Mouse (Mus musculus) telencephalon, adult 2 months (tissue): Measurements from ENCODE around the gene Rell1.
"Not testable (repeated sequence)": the region's sequence is repeated elsewhere in the genome, so short reads cannot be mapped to it uniquely, and the experiment has no call there.

ENCODE experiments used
- DNase-seq: peaks from one replicate; pipeline ENCODE4 v3.0.0-alpha.2; 2011; ENCODE audit warnings: low read depth, low spot score

Gene Rell1

DNA sequence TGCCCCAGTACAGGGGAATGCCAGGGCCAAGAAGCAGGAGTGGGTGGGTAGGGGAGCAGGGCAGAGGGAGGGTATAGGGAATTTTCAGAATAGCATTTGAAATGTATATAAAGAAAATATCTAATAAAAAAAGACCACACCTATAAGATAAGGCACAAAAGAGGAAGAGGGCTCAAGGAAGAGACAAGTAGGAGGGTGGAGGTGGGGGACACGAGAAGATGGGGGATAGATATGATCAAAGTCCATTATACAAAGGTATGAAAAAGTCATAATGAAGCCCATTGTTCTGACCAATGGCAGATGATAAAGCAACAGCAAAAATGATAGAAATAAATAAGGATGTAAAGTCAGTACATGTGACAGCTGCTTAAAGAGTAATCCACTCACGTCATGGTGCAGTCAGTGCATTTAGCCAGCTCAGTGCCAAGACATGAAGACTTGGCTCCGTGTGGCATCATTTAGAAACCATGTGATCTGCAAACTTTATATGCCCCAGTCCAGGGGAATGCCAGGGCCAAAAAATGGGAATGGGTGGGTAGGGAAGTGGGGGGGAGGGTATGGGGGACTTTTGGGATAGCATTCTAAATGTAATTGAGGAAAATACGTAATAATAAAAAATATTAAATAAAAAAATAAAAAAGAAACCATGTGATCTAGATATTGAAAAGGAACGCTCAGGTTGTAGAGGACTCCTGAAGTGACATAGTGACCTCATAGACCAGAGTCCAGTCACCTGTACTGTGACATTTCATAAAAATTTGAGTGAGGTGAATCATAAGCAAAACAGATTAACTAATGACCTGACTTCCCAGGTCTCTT, 71.5 kb downstream of the Rell1 start:
- DNase-seq: not testable (repeated sequence)

DNA sequence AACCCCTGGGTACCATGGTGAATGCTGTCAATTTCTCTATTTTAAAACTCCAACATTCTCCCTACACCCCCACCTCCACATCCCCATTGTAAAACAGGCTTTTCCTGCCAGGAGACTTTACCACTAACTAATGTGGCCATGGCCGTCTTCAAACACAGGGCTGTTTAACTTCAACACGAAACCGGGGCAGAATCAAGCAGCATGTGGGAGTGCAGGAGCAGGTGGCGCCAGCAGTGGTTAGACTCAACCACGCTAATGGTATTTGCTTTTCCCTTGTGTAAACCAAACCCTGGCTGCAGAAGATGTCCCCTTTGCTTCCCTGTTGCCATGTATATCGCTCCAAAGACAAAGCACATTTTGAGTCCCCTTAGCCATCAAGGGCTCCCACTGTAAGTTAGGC, 76.8 kb downstream of the Rell1 start:
- DNase-seq: no peak

DNA sequence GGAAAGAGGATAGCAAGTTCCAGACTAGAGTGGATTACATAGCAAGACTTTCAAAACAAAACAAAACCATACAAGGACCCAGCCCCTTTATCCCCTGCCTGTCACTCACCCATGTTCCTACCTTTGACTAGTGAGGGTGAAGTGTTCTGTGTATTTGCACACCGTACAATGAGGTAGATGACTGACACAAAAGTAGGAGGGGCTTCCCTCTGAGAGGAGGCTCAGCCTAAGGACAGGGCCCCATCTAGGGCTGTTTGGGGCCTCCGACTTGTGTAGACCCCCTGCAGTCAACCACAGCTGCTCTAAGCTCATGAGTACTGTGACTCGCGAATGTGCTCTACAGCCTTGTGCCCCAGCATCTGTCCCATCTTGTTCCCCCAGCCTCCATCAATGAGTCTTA, 77.5 kb downstream of the Rell1 start:
- no peak for DNase-seq

DNA sequence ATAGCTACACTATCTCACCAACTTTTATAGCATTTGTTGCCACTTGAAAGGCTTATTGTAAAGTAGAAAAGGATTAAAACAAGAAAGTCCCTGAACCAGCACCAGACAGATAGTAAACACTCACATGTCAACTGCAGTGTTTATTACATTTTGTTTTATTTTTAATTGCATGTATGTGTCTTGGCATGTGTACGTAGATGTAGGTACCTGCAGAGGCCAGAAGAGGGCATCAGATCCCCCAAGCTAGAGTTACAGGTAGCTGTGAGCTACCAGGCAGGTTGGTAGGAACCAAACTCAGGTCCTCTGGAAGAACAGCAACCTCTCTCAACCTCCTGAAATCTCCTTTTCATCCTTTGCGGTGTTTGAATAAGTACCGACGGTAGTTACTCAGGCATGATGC, 81.6 kb downstream of the Rell1 start:
- no peak for DNase-seq

DNA sequence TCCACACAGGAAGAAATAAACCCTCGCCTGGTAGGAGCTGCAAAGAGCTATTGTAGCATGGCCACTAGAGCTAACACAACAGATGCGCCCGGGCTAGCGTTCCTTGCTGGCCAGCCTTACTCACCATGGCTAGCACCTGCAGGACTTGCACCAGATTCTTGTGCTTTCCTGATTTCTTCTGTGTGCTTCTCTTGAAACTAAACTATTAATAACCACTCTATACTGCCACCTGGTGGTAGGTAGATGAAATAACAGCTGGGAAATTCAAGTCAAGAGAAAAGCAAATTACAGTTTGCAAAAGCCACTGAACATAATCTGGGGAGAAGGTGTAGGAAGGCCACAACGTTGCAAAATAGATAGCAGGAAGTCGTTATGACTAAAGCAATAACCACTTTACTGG, 82.0 kb downstream of the Rell1 start:
- DNase-seq: no peak

DNA sequence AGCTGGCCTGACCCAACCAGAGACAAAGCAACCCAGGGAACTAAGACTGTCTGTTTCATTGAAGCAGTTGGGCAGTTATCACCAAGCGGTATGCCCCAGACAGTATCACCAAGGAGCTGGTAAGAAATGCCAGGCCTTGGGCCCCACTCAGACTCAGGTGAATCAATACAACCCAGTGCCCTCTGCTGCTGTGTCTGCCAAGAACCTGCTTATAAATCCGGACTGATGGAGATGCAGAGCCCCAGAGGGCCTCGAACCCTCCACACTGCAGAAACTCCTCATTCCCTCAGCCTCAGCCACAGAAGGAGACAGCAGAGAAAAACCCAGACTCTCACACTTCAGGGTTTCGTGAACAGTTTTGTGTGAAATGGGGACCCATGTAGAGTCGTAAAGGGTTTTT, 82.4 kb downstream of the Rell1 start:
- DNase-seq: no peak

DNA sequence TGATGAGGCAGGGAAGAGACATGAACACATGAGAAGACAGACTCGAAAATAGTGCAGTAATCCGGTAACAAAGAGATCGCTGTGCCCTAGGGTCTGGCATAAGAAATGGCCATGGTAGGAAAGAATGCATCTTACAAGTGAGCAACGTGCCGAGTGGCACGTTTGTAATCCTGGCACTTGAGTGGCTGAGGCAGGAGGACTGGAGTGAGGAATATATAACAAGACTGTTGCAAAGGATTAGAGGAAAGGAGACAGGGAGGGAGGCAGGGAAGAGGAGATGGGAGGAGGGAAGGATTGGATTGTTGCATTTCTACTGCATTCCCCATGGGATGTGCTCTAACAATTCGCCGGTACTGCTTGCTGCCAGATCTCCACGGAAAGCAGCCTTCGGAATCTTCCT, 89.7 kb downstream of the Rell1 start:
- no peak for DNase-seq

DNA sequence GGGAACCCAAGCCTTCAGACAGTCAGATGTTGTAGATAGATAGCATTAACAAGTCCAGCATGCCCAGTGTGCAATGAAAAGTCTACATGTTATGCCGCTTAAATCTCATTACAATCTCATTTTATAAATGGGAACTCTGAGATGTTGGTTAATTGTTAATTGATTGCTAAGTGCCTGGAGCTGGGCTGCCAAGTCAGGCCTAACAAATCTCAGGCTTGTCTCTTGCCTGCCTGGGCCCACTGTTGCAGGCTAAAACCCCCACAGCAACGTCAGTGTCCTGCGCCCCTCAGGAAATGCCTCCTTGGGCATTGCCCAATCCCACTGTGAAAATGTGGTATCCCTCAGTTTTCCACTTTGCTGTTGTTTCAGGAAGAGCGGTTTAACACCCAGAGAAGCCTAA, 92.6 kb downstream of the Rell1 start:
- no peak for DNase-seq

DNA sequence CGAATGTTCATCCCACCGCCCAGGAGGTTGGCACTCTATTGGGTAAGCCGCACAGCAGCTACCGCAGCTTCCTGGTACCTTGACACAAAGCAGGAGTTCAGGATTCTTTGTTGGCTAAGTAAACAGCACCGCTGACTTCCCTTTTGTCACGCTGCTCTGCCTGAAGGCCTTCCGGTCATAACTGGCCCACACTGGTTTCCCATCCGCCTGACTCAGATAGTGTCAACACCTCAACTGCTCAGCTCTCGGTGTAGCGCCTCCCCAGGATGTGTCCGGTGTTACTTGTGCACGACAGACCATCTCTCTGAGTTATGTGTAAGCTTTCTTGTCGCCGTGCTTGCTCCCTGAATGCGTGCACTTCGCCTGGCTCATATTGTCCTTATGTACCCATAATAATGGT, 93.8 kb downstream of the Rell1 start:
- no peak for DNase-seq

DNA sequence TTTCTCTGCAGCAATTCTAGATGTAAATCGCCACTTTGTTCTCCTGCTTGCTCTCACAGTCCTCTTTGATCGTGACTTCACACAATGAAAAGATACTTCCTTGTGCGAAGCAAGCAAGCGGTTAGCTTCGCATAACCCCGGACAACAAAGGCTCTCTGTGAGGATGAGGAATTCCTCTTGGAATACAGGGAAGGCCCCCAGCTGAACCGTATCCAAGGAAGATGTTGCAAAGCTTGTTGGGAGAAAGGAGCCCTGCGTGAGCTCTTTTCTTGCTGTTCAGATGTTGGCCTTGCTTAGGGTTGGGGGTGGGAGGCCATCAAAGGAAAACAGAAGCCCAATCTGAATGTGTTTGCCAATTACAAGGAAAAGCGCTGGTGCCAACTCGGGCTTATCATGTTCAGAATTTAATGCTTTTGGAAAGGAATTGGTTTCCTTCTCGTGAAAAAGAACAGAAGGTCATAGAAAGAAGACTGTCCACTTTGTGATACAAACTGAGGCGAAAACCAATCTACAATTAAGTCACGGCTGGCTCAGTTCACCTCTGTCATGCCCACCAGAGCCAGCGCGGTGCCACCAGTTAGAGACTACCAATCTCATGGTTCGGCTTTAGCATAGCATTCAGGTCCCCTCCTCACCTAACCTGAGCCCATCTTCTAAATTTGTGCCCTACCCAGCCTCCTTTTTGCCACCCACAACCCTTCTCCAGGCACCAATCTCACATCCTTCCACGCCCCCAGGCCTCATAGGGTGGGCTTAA, 96.3 kb downstream of the Rell1 start:
- peak; percentile 69 for DNase-seq

DNA sequence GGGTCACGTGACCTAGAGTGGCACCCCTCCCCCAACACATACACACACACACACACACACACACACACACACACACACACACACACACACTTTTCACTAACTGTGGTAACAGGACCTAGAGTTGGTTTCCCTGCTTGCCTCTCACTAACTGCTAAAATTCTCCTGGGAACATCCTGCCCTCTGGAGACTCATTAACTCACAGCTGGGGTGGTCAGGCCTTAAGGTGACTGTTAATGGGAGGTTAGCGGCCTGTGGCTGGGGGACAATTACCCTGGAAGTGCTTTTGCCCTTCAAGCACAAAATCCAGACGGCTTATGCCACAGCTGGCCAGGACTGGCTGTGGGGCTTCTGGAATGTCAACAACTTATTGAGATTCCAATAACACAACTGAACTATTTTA, 101.3 kb downstream of the Rell1 start:
- no peak for DNase-seq

DNA sequence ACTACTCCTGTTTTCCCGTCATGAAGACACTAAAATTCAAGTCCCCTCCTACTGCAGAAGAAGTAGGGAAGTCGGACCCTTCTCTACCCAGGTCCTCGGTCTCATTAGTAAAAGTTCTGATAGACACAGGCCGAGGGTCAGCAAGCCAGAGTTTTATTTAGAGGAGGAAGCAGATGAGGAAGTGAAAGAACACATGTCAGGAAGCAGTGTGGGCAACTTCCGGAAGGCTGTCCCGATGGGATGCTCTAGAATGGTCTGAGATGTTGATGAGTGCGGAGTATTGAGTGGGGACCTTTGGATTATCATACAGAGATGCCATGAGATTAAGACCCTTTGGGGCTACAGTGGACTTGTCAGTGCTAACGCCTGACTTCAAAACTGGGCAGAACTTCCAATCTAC, 109.8 kb downstream of the Rell1 start:
- DNase-seq: no peak
